Mouse (Mus musculus) liver, embryonic 14.5 days (tissue): ENCODE measurements at regions not wholly inside any gene's neighbourhood (a gene's known extent, or its start where the extent isn't known, plus 50 kb on each side); places are given as distances from the start of the nearest gene placed in this dataset.

Experiments used
- CTCF ChIP-seq: IDR thresholded peaks from 2 replicates; pipeline ENCODE4 v1.5.1; 2016; ENCODE audit warnings: antibody characterized with exemption, low read depth, control low read depth
- EP300 ChIP-seq: IDR thresholded peaks from 2 replicates; pipeline ENCODE4 v1.6.1; 2016; ENCODE audit warnings: antibody characterized with exemption, low read depth

DNA sequence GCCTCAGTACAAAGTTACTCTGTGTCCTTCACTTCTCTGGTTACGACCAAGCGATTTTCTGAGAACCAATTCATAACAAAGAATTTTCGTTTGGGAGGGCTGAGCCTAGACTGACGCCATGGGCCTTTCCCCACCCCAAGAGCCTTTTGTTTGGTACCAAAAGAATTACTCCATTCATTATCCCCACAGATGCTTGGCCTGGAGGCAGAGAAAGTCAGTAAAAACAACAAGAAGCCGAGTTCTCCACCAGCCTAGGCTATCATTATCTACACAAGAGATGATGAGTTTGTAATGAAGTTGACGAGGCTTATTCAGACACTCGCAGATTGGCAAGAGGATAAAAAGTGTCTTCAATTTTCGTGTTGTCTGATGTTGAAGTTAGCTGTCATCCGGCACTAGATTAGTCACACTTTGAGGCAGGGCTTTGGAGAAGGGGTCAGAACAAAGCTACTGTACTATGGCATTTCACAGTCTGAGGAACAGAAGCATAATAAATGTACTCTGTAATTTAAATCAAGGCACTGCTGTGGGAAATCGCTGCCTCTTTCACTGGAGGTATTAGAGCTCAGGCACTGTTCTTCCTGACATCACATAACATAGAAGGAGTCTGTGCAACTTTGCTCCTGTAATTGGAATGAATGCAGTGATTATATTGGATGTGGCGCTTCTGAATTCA, 296.9 kb upstream of the Fign start:
- TF ChIP-seq CTCF (no peak), EP300 (no peak)
